Comparison of ENCODE assay signal across 22 mouse cellular contexts in genomic region chr2:130832012-130832411, GRCm38 (mm10).
DNase-seq lines count a peak whose midpoint lies in the region; ATAC-seq and TF ChIP-seq lines count a peak whose summit lies in the region.
"Had no signal": no experiment of that assay in that cellular context is flagged by ENCODE, and none has a peak within 500 bp of the region (broad histone marks: within the 10 kb centered on the region; RNA-seq: fewer than 3 reads in every experiment).

No protein-coding gene starts in this region.

- H3K4me2 ChIP-seq in heart, postnatal 0 days (ENCODE audit: low read depth, low read length), result no peak overlapping the region
- H3K4me2 ChIP-seq: embryonic facial prominence, embryonic 12.5 days; forebrain, embryonic 13.5 days; heart, embryonic 12.5 days; hindbrain, embryonic 15.5 days had no signal

- no peak overlapping the region for H3K9ac ChIP-seq in heart, postnatal 0 days (replicated peaks; ENCODE audit: low read depth, low read length)
- H3K9ac ChIP-seq: embryonic facial prominence, embryonic 12.5 days; forebrain, embryonic 13.5 days; forebrain, postnatal 0 days; heart, embryonic 12.5 days; hindbrain, embryonic 15.5 days had no signal

- TF ChIP-seq EP300 in heart, postnatal 0 days (IDR thresholded peaks at IDR 0.05; ENCODE audit: low read depth), result no peak

- peak overlapping the region; percentile 38 for H3K27ac ChIP-seq in heart, postnatal 0 days (ENCODE audit: low read depth)
- peak overlapping the region; percentile 5; the same call in 1 of the 2 replicates for H3K27ac ChIP-seq in brown adipose tissue, adult 24 weeks (replicated peaks; ENCODE audit: low read depth, low read length)
- H3K27ac ChIP-seq: embryonic facial prominence, embryonic 12.5 days; forebrain, embryonic 13.5 days; hindbrain, embryonic 15.5 days had no signal

- peaks cover 26% of the 10 kb centered on the region for H3K4me1 ChIP-seq in heart, postnatal 0 days (ENCODE audit: control insufficient read depth, insufficient read depth)
- peaks cover 21% of the 10 kb centered on the region for H3K4me1 ChIP-seq in brown adipose tissue, adult 24 weeks (ENCODE audit: control insufficient read depth, insufficient read depth, insufficient read length, low read length)
- H3K4me1 ChIP-seq: embryonic facial prominence, embryonic 12.5 days had no signal

- peak; percentile 74 for DNase-seq in heart, adult 11 months
- no peak for DNase-seq in heart, adult 9 months (ENCODE audit: low spot score in 2 of 2)
- DNase-seq in heart, postnatal 0 days (ENCODE audit: low spot score), result no peak
- no peak for DNase-seq in heart, adult 18-20 months
- DNase-seq in adrenal gland, postnatal 25 days, result no peak
- no peak for DNase-seq in left cerebral cortex, postnatal 10 days (ENCODE audit: extremely low spot score in 1 of 2, low spot score in 2 of 2)
- DNase-seq: adrenal gland, adult 2 months; adrenal gland, postnatal 36 days; cerebellum, adult 2 months; cerebellum, postnatal 10 days; embryo, embryonic 11 days; forebrain, postnatal 0 days; gastrocnemius, postnatal 14 days; kidney, adult 2 months had no signal

- no peak for TF ChIP-seq CTCF in heart, postnatal 0 days (IDR thresholded peaks at IDR 0.05; ENCODE audit: low read depth)

- H3K27me3 ChIP-seq in heart, postnatal 0 days (ENCODE audit: control insufficient read depth, insufficient read depth, low read length), result no peaks in the 10 kb centered on the region
- H3K27me3 ChIP-seq: CH12.LX; embryonic facial prominence, embryonic 12.5 days; forebrain, embryonic 13.5 days; heart, embryonic 12.5 days; hindbrain, embryonic 15.5 days had no signal

- ATAC-seq in heart, postnatal 0 days (ENCODE audit: insufficient read depth, low read depth), result no peak
- peak; percentile 50 for ATAC-seq in megakaryocyte progenitor cell, adult 5-6 weeks (replicated peaks; ENCODE audit: poor library complexity)
- ATAC-seq: forebrain, embryonic 13.5 days; forebrain, postnatal 0 days; intestine, embryonic 16.5 days had no signal

- no peak overlapping the region for H3K4me3 ChIP-seq in heart, postnatal 0 days (ENCODE audit: low read depth, low read length)
- no peak overlapping the region for H3K4me3 ChIP-seq in brown adipose tissue, adult 24 weeks (ENCODE audit: insufficient read depth, low read depth, low read length)
- H3K4me3 ChIP-seq: embryonic facial prominence, embryonic 12.5 days; forebrain, embryonic 13.5 days; heart, embryonic 12.5 days; hindbrain, embryonic 15.5 days had no signal

- H3K9me3 ChIP-seq in heart, postnatal 0 days (replicated peaks; ENCODE audit: control insufficient read depth, low read length), result no peaks in the 10 kb centered on the region
- H3K9me3 ChIP-seq: embryonic facial prominence, embryonic 12.5 days; heart, embryonic 12.5 days; hindbrain, embryonic 15.5 days had no signal

- intact Hi-C loops in left cerebral cortex, postnatal 10 days (cut with DNase I), result no loop called here

- H3K36me3 ChIP-seq in heart, postnatal 0 days (replicated peaks; ENCODE audit: control insufficient read depth, insufficient read depth, low read length), result peaks cover 13% of the 10 kb centered on the region

- 41% methylated on average over 2 of the region's 2 CpGs for WGBS in heart, postnatal 0 days
